ENCODE assay signal across 8 mouse cellular contexts in the genomic region with DNA sequence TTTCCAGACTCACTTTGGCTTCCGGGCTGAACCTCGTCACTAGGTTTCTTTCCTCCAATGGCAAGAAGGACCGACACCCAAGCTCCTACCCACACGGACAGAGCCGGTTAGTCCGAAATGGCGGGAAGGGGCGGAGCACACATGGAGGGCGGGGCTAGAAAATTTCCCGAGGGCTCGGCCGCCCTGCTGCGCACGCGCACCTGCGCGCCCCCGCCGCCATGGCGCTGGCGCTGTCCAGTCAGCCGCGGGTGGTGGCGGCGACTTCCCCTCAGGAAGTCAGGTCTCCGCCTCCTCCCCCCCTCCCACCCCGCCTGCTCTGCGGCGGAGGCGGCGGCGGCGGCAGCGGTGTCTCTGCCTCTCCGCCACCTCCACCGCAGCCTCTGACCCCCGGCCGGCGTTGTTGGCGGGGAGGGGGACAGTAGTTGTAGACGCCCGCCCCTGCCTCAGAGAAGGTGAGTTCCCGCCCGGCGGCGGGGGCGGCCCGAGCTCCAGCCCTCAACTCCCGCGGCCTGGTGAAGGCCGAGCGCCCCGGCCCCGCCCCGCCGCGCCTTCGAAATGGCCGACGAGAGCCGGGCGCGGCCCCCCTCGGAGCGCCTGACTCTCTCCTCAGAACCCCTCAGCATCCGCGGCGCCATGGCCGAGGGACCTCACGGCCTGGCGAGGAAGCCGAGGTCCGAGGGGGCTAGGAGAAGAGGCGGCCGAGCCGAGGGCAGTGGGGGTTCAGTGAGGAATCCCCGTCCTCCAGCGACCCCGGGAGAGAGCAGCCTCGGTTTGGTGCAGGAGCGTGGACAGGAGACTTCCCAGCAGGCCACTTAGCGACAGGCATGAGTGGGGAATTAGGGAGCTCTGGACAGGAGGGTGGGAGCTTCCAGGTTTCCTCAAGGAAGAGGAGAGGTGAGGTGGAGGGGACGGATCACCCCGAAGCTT. TPM values are rescaled to one million over a fixed set of nuclear protein-coding genes. Genes with fewer than 3 reads are reported as not detected.
DNase-seq lines count a peak whose midpoint lies in the region; ATAC-seq lines count a peak whose summit lies in the region.

Krcc1 (plus strand) TSS at position 289 of the 927 bp plus-strand sequence.

- H3K4me2 ChIP-seq in hindbrain, embryonic 15.5 days: peak within 1 kb of the TSS; percentile 86

- peak within 1 kb of the TSS; percentile 99 for H3K9ac ChIP-seq in hindbrain, embryonic 15.5 days

- H3K27me3 ChIP-seq in hindbrain, embryonic 15.5 days: no peaks in the 10 kb centered on the region

- ATAC-seq in hindbrain, embryonic 15.5 days (ENCODE audit: low FRiP score, low read depth): peak; percentile 95

- H3K4me3 ChIP-seq in hindbrain, embryonic 15.5 days: peak within 1 kb of the TSS; percentile 75

- peak within 1 kb of the TSS; percentile 99 for H3K27ac ChIP-seq in hindbrain, embryonic 15.5 days (replicated peaks)

- under 1% methylated on average over 67 of the region's 84 CpGs for WGBS in hindbrain, embryonic 15.5 days

- no peaks in the 10 kb centered on the region for H3K9me3 ChIP-seq in hindbrain, embryonic 15.5 days

- H3K36me3 ChIP-seq in hindbrain, embryonic 15.5 days: no peaks in the 10 kb centered on the region

- peaks cover 16% of the 10 kb centered on the region for H3K4me1 ChIP-seq in hindbrain, embryonic 15.5 days (replicated peaks)

- peak; percentile 96 for DNase-seq in T-cell, adult 2 months (ENCODE audit: low spot score)
- DNase-seq in cerebellum, postnatal 36 days: peak; percentile 94 to 97
- DNase-seq in frontal cortex, postnatal 36 days (ENCODE audit: low spot score in 2 of 2): peak; percentile 95 to 97
- DNase-seq in left cerebral cortex, adult 11 months (ENCODE audit: low spot score): peak; percentile 96
- DNase-seq in lung, postnatal 4 days: peak; percentile 99
- DNase-seq in retina, postnatal 7 days (ENCODE audit: low read depth, low spot score): peak; percentile 93
- peak; percentile 89 for DNase-seq in urinary bladder, adult 2 months (ENCODE audit: low spot score)

RNA-seq across cellular contexts. Expression of gene Krcc1, which starts in this region (rescaled TPM):
- polyA plus RNA-seq in hindbrain, embryonic 15.5 days (2015; fragmentation: Nextera tagmentation; extraction: Ambion mirVana): 18.4 and 22.9 TPM in 2 replicates
- polyA plus RNA-seq in urinary bladder, adult 2 months (2012; rRNA removed): 55.8 and 60.0 TPM in 2 replicates

Comparison
In these comparisons a context has a peak if more than half of its experiments do, and no peak if none do; other contexts are left out.
1. Peak in every context shown above with its lines: DNase-seq, ATAC-seq, H3K4me3 ChIP-seq and H3K27ac ChIP-seq.